Mouse (Mus musculus) adrenal gland, adult 8-10 months (tissue): ENCODE measurements around the gene Snrnp25. TPM values are rescaled to one million over a fixed set of nuclear protein-coding genes. Genes with fewer than 3 reads are reported as not detected.
"Not testable (repeated sequence)": the region's sequence is repeated elsewhere in the genome, so short reads cannot be mapped to it uniquely, and the experiment has no call there.

Experiments
- DNase-seq: peaks from one replicate; pipeline ENCODE4 v3.0.0; 2022
- total RNA-seq, 4 experiments: library from RNA; stranded (reverse); gene quantifications; 2 replicates each; pipeline ENCODE4 v1.2.4; 2022

The Snrnp25 gene
- total RNA-seq, 4 experiments from 2014 or later = 12.7 to 21.5 (median 18.0) TPM

GRCm38 (mm10) chr11:32195867-32196540 is 9.2 kb upstream of the Snrnp25 start:
- no peak for DNase-seq

- DNase-seq = no peak
Observed at GRCm38 (mm10) chr11:32196727-32197126, 8.5 kb upstream of the Snrnp25 start.

DNA sequence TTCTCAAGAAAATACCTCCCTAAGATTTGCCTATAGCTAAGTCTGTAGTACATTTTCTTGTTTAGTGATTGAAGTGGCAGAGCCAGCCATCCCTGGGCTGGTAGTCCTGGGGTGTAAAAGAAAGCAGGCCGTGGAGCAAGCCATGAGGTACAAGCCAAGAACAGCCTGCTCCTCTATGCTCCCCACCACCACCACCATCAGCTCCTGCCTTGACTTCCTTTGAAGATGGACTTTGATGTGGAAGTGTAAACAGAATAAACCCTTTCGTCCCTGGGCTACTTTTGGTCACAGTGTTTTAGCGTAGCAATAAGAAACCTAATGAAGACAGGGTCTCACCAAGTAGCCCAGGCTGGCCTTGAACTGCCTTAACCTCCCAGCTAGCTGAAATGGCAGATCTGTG is 7.4 kb upstream of the Snrnp25 start:
- no peak for DNase-seq

- no peak for DNase-seq
Observed at GRCm38 (mm10) chr11:32198256-32198955, 6.8 kb upstream of the Snrnp25 start.

DNA sequence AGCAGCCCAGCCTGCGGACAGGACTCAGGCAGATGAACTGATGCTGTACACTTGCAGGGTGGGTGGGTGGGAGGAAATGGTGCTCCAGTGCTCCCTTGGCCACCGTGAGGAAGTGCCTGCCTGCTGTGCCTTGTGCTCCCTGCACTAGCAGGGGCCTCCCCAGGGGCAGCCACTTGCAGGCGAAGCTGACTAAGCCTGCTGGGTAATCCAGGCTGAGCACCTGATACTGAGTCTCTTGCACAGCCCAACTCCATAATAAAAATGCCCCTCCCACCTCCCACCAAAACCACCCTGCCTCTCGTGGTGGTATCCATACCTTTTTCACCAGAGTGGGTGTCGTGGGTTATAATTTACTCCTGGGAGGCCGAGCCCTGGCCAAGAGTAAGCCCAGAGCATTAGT is 6.0 kb upstream of the Snrnp25 start:
- no peak for DNase-seq

GRCm38 (mm10) chr11:32200075-32200601 is 5.1 kb upstream of the Snrnp25 start, which contains the start of gene Il9r:
Gene Il9r (minus strand): TSS chr11:32200279.
- peak; percentile 68 for DNase-seq

GRCm38 (mm10) chr11:32200992-32201391 is 4.2 kb upstream of the Snrnp25 start:
- DNase-seq = not testable (repeated sequence)

DNA sequence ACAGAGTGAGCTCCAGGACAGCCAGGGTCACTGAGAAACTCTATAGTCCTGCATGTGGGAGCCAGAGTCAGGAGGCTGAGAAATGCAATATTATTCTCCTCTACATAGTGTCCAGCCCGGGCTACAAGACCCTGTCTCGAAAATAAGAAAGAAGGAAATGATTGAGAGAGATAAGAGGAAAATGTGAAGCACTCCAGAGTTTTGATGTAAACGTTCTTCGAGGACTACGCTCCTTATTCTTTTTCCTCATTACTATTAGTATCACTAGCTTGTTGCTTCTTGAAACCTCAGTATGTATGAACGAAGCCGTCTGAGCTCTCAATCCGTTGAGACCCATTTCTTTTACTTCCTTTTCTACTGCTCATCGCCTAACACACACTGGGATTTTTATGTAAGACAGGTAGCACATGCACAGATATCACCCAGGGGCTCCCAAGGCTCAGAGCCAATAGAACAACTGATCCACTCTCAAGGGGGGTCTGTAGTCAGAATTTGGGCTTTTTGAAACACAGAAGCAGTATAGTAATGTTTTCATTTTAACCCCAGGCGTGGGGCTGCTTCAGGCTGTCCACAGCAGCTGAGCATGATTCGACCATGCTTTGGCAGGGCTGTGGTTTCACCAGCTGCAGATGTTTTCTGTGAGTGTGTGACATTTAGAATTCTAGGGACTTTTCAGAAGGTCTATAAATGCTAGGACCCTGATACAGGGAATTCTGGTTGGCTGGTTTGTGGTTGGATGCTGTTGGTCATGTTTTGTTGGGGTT is 3.1 kb upstream of the Snrnp25 start:
- no peak for DNase-seq

DNA sequence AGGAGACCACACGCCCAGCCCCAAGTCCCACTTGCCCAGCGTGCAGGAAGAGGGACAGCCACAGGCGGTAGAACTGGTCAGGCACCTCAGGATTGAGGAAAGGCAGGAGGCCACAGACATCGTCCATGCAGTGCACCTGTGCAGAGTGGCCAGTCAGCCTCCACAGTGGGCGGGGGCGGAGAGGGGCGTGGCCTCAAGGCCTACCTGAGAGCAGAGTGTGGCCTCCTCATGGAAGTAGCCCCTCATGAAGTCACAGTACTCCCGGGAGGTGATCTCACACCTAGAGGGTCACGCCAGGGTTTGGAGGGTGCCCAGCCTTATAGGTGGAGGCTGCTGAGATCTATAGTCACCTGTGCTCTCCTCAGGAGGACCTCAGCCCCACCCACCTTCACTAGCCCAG is 5.4 kb downstream of the Snrnp25 start:
- DNase-seq = no peak

DNA sequence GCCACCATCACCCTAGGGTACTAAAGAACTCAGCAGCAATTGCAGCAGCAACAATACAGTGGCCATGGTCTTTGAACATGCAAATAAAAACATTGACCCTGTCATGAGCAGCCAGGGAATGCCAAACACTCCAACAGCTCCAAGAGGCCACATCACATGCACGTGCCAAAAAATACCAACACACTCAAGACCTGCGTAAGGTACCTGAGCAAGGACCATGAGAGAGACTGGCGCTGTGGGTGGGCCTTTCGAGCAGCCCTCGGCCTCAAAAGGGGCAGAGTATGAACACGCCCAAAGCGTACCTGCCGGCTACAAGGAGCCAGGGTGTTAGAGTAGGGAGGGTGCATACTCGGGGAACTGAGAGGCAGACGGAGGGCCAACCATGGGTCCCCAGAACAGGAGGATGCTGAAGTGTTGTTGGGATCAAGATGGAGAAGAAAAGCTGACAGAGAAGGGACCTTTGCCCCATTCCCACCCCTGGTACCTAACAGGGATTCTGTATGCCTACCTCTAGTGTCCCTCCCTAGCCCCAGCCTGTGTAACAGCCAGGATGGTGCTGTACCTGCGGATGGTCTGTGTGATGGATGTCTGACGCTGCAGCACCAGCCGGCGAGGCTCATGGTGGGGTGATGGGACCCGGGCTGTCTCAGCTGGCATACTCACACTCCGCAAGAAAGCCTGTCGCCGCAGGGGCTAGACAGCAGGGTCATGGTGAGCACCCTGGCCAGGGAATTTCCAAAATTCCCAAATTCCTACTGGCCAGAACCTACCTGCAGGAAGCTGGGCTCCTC is 10.4 kb downstream of the Snrnp25 start:
- DNase-seq = no peak

DNA sequence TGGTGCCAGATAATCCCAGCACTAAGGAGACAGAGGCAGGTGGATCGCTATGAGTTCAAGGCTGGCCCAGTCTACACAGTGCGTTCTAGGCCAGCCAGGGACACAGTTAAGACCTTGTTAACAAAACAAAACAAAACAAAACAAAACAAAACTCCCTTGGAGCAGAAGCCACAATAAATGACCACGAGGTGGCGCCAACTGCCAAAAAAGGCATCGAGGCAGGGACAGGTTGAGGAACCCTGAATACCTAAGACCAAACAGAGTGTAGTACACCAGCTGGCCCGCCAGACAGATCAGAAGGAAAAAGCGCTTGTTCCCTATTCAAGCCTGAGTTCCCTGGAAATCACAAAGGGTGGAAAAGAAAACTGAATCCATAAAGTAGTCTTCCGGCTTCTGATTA is 11.6 kb downstream of the Snrnp25 start:
- no peak for DNase-seq

DNA sequence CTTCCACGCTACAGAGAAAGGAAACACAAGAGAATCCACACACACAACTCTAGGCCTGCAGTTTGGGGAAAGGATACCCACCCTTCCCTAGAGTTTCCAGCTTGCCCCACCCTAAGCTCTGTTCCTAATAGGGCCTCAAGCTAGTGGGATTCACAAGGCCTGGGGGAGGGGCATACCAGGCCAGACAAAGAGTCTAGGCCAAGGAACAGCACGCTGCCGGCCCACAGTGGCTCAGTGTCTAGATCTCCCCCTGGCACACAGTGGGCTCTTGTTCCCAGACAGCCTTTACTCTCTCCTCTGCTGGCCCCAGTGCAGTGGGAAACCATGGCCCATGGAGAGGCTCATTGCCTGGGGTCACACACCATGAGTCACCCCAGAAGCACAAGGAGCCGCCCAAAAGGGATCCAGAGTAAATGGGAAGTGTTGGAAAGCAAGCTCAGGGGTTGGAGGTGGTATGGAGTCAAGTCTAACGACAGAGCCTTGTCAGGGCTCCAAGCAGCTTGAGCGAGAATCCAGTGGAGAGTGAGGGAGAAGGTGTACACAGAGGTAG is 13.4 kb downstream of the Snrnp25 start:
- DNase-seq = no peak

DNA sequence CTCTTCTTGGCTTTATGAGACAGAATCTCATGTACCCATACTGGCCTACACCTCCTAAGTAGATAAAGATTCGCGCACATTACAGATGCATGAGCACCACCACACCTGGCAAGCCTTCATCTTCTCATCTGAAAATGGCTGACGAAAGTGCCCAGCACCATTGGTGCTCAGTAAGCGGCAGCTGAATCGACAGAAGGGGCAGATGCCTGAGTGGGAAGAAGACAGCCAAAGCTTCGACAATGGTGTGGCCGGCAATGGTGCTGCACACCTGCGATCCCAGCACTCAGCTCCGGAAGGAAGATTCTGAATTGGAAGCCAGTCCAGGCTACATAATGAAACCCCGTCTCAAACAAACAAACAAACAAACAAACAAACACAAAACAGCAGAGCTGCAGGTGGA is 14.1 kb downstream of the Snrnp25 start:
- DNase-seq = no peak

GRCm38 (mm10) chr11:32220607-32221224 is 15.5 kb downstream of the Snrnp25 start:
- no peak for DNase-seq

GRCm38 (mm10) chr11:32221225-32221950 is 16.2 kb downstream of the Snrnp25 start:
- DNase-seq = no peak

DNA sequence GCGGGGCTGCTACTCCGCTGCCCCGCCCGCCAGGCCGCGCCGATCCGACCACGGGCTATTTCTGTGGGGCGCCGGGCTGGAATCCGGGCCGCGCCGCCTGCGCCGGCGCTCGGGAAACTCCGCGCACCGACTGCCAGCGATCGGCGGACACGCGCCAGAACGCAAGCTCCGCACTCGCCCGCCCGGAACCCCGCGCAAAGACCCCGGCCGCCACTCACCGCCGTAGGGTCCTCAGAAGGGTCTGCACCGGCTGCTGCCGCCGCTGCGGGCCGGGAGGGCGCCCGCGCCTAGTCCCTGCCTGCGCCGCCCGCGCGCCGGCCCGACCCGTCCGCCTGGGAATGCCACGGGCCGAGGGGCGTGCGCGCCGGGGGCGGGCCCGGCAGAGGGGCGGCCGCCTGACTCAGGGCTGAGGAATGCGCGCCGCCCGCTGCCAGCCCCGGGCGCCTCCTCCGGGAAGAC is 16.8 kb downstream of the Snrnp25 start, which contains the start of gene Rhbdf1:
Gene Rhbdf1, minus strand, starts transcription at position 350 of the 459 bp plus-strand sequence.
- no peak for DNase-seq

- no peak for DNase-seq
Observed at GRCm38 (mm10) chr11:32222570-32223194, 17.5 kb downstream of the Snrnp25 start.

DNA sequence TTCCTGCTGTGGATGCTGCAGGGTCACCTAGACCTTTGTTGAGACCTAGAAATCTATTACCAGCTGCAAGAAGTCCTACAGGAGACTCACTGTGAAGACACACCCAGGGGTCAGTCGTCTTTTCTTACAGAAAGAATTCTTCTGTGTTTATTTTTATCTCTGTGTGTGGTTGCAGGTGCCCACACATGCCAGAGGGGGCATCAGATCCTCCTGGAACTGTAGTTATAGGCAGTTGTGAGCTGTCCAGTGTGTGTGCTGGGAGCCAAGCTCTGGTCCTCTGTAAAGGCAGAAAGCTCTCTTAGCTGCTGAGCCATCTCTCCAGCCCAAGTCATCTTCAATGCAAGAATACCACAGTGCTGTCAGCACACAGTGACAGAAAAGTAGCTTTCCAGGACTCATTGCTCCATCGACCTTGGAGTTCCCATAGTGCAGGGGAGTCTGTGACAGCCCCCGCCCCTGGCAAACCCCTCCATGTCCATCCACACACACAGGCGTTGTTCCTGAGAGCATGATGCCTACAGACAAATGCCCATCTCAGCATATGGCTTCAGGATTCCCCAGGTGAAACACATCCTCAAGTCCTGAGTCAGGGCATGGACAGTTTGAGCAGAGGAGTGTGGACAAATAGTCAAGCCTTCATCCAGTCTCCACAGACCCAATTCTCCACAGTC is 18.2 kb downstream of the Snrnp25 start:
- no peak for DNase-seq

- no peak for DNase-seq
Observed at GRCm38 (mm10) chr11:32224468-32225139, 19.4 kb downstream of the Snrnp25 start.
